In genomic region chr6:120714806-120715205, GRCm38 (mm10) we compare ENCODE assay signal across 21 mouse cellular contexts. TPM values are rescaled to one million over a fixed set of nuclear protein-coding genes. Genes with fewer than 3 reads are reported as not detected.
DNase-seq lines count a peak whose midpoint lies in the region; ATAC-seq lines count a peak whose summit lies in the region.
"Had no signal": no experiment of that assay in that cellular context is flagged by ENCODE, and none has a peak within 500 bp of the region (broad histone marks: within the 10 kb centered on the region; RNA-seq: fewer than 3 reads in every experiment).

No protein-coding gene starts in this region.

- H3K9ac ChIP-seq in forebrain, embryonic 11.5 days (ENCODE audit: low read length), result no peak overlapping the region
- no peak overlapping the region for H3K9ac ChIP-seq in forebrain, embryonic 16.5 days (replicated peaks; ENCODE audit: low read depth, low read length)
- H3K9ac ChIP-seq in lung, embryonic 16.5 days (ENCODE audit: low read length), result no peak overlapping the region
- H3K9ac ChIP-seq in forebrain, embryonic 12.5 days, result no peak overlapping the region
- H3K9ac ChIP-seq in hindbrain, embryonic 12.5 days, result no peak overlapping the region
- H3K9ac ChIP-seq in intestine, embryonic 16.5 days (ENCODE audit: low read depth, low read length), result no peak overlapping the region
- H3K9ac ChIP-seq: stomach, embryonic 15.5 days had no signal

- WGBS in forebrain, embryonic 11.5 days, result 63% methylated on average over 3 of the region's 3 CpGs
- WGBS in forebrain, embryonic 16.5 days, result 66% methylated on average over 3 of the region's 3 CpGs
- WGBS in lung, embryonic 16.5 days, result 78% methylated on average over 3 of the region's 3 CpGs
- WGBS in forebrain, embryonic 12.5 days, result 79% methylated on average over 3 of the region's 3 CpGs
- WGBS in hindbrain, embryonic 12.5 days, result 84% methylated on average over 3 of the region's 3 CpGs
- WGBS in intestine, embryonic 16.5 days, result 89% methylated on average over 3 of the region's 3 CpGs

- DNase-seq in forebrain, embryonic 11.5 days (ENCODE audit: low spot score), result no peak
- no peak for DNase-seq in lung, postnatal 14 days
- DNase-seq in gastrocnemius, adult 18-20 months (ENCODE audit: low spot score), result no peak
- DNase-seq: adrenal gland, postnatal 14 days; cerebellum, adult 8-10 months; gastrocnemius, postnatal 25 days; heart, postnatal 10 days; kidney, postnatal 25 days; layer of hippocampus, adult 9-11 months; lung, adult 2 months; spleen, adult 18-20 months; thymus, postnatal 25 days had no signal

- ATAC-seq in forebrain, embryonic 11.5 days (replicated peaks; ENCODE audit: low FRiP score), result 0 out of 2 replicates have a peak, but pooled peaks have one; percentile 11
- no peak for ATAC-seq in forebrain, embryonic 16.5 days
- ATAC-seq in lung, embryonic 16.5 days (ENCODE audit: low read depth), result peak; percentile 7; the same call in 1 of the 2 replicates
- ATAC-seq in forebrain, embryonic 12.5 days (ENCODE audit: low FRiP score), result peak; percentile 20; the same call in 1 of the 2 replicates
- no peak for ATAC-seq in hindbrain, embryonic 12.5 days (ENCODE audit: low FRiP score)
- ATAC-seq in intestine, embryonic 16.5 days, result no peak
- ATAC-seq: activated CD4-positive, CD25-positive, alpha-beta regulatory T cell, adult 4 months; Patski had no signal

- H3K9me3 ChIP-seq in forebrain, embryonic 11.5 days (ENCODE audit: control insufficient read depth, low read length), result no peaks in the 10 kb centered on the region
- H3K9me3 ChIP-seq in forebrain, embryonic 16.5 days (ENCODE audit: control insufficient read depth, low read length), result no peaks in the 10 kb centered on the region
- no peaks in the 10 kb centered on the region for H3K9me3 ChIP-seq in lung, embryonic 16.5 days (ENCODE audit: control insufficient read depth, low read length)
- H3K9me3 ChIP-seq in forebrain, embryonic 12.5 days, result no peaks in the 10 kb centered on the region
- H3K9me3 ChIP-seq in hindbrain, embryonic 12.5 days (replicated peaks), result no peaks in the 10 kb centered on the region
- no peaks in the 10 kb centered on the region for H3K9me3 ChIP-seq in intestine, embryonic 16.5 days (ENCODE audit: control insufficient read depth, low read length)
- H3K9me3 ChIP-seq: heart, embryonic 10.5 days; stomach, embryonic 15.5 days had no signal

- no peak overlapping the region for H3K4me3 ChIP-seq in forebrain, embryonic 11.5 days (ENCODE audit: low read depth, low read length)
- H3K4me3 ChIP-seq in forebrain, embryonic 16.5 days (replicated peaks; ENCODE audit: low read length), result no peak overlapping the region
- no peak overlapping the region for H3K4me3 ChIP-seq in lung, embryonic 16.5 days (ENCODE audit: low read length)
- no peak overlapping the region for H3K4me3 ChIP-seq in forebrain, embryonic 12.5 days (replicated peaks)
- no peak overlapping the region for H3K4me3 ChIP-seq in hindbrain, embryonic 12.5 days
- no peak overlapping the region for H3K4me3 ChIP-seq in intestine, embryonic 16.5 days (ENCODE audit: low read length)
- H3K4me3 ChIP-seq: heart, embryonic 10.5 days; stomach, embryonic 15.5 days had no signal

- peaks cover 4% of the 10 kb centered on the region; the same call in 1 of the 2 replicates for H3K4me1 ChIP-seq in forebrain, embryonic 11.5 days (replicated peaks; ENCODE audit: control insufficient read depth, insufficient read depth, low read length)
- peaks cover 11% of the 10 kb centered on the region for H3K4me1 ChIP-seq in forebrain, embryonic 16.5 days (replicated peaks; ENCODE audit: control insufficient read depth, insufficient read depth, low read length)
- H3K4me1 ChIP-seq in lung, embryonic 16.5 days (replicated peaks; ENCODE audit: control insufficient read depth, insufficient read depth, low read length), result peaks cover 5% of the 10 kb centered on the region; the same call in 1 of the 2 replicates
- H3K4me1 ChIP-seq in forebrain, embryonic 12.5 days, result peaks cover 36% of the 10 kb centered on the region
- peaks cover 24% of the 10 kb centered on the region for H3K4me1 ChIP-seq in hindbrain, embryonic 12.5 days
- H3K4me1 ChIP-seq in intestine, embryonic 16.5 days (ENCODE audit: control insufficient read depth, insufficient read depth, low read length), result no peaks in the 10 kb centered on the region
- H3K4me1 ChIP-seq: stomach, embryonic 15.5 days had no signal

- no peaks in the 10 kb centered on the region for H3K27me3 ChIP-seq in forebrain, embryonic 11.5 days (ENCODE audit: control insufficient read depth, insufficient read depth, low read length)
- H3K27me3 ChIP-seq in forebrain, embryonic 16.5 days (replicated peaks; ENCODE audit: control insufficient read depth, insufficient read depth, low read length), result no peaks in the 10 kb centered on the region
- no peaks in the 10 kb centered on the region for H3K27me3 ChIP-seq in lung, embryonic 16.5 days (ENCODE audit: control insufficient read depth, insufficient read depth, low read depth, low read length)
- H3K27me3 ChIP-seq in forebrain, embryonic 12.5 days, result no peaks in the 10 kb centered on the region
- H3K27me3 ChIP-seq in hindbrain, embryonic 12.5 days, result no peaks in the 10 kb centered on the region
- no peaks in the 10 kb centered on the region for H3K27me3 ChIP-seq in intestine, embryonic 16.5 days (replicated peaks; ENCODE audit: control insufficient read depth, insufficient read depth, low read length)
- H3K27me3 ChIP-seq: stomach, embryonic 15.5 days had no signal

- H3K36me3 ChIP-seq in forebrain, embryonic 11.5 days (ENCODE audit: control insufficient read depth, insufficient read depth, low read length), result no peaks in the 10 kb centered on the region
- H3K36me3 ChIP-seq in forebrain, embryonic 16.5 days (ENCODE audit: control insufficient read depth, insufficient read depth), result no peaks in the 10 kb centered on the region
- no peaks in the 10 kb centered on the region for H3K36me3 ChIP-seq in lung, embryonic 16.5 days (ENCODE audit: control insufficient read depth, insufficient read depth, low read length)
- no peaks in the 10 kb centered on the region for H3K36me3 ChIP-seq in forebrain, embryonic 12.5 days (replicated peaks)
- no peaks in the 10 kb centered on the region for H3K36me3 ChIP-seq in hindbrain, embryonic 12.5 days
- H3K36me3 ChIP-seq in intestine, embryonic 16.5 days (ENCODE audit: control insufficient read depth, insufficient read depth, low read length), result no peaks in the 10 kb centered on the region
- H3K36me3 ChIP-seq: heart, embryonic 10.5 days; stomach, embryonic 15.5 days had no signal

- H3K4me2 ChIP-seq in forebrain, embryonic 11.5 days (ENCODE audit: low read depth, low read length, severe bottlenecking), result no peak overlapping the region
- no peak overlapping the region for H3K4me2 ChIP-seq in forebrain, embryonic 16.5 days (ENCODE audit: low read length)
- H3K4me2 ChIP-seq in lung, embryonic 16.5 days (ENCODE audit: low read depth, low read length), result no peak overlapping the region
- H3K4me2 ChIP-seq in forebrain, embryonic 12.5 days, result no peak overlapping the region
- H3K4me2 ChIP-seq in hindbrain, embryonic 12.5 days (replicated peaks), result no peak overlapping the region
- no peak overlapping the region for H3K4me2 ChIP-seq in intestine, embryonic 16.5 days (ENCODE audit: low read depth, low read length)
- H3K4me2 ChIP-seq: stomach, embryonic 15.5 days had no signal

- H3K27ac ChIP-seq in forebrain, embryonic 11.5 days (ENCODE audit: low read depth, low read length), result no peak overlapping the region
- no peak overlapping the region for H3K27ac ChIP-seq in forebrain, embryonic 16.5 days (ENCODE audit: low read length)
- H3K27ac ChIP-seq in lung, embryonic 16.5 days (ENCODE audit: low read length), result no peak overlapping the region
- no peak overlapping the region for H3K27ac ChIP-seq in forebrain, embryonic 12.5 days
- peak overlapping the region; percentile 57; the same call in 1 of the 2 replicates for H3K27ac ChIP-seq in hindbrain, embryonic 12.5 days
- no peak overlapping the region for H3K27ac ChIP-seq in intestine, embryonic 16.5 days (ENCODE audit: low read length)
- H3K27ac ChIP-seq: heart, embryonic 10.5 days; stomach, embryonic 15.5 days had no signal

RNA-seq across cellular contexts. Expression of gene Cecr2, which starts 48.6 kb away (rescaled TPM):
- polyA plus RNA-seq in forebrain, embryonic 11.5 days (2014; fragmentation: Nextera tagmentation; extraction: Ambion mirVana), result 20.4 and 22.0 TPM in 2 replicates
- 3.6 and 4.0 TPM in 2 replicates for polyA plus RNA-seq in forebrain, embryonic 16.5 days (2015; fragmentation: Nextera tagmentation; extraction: Ambion mirVana)
- 1.8 and 2.2 TPM in 2 replicates for polyA plus RNA-seq in lung, embryonic 16.5 days (2015; fragmentation: Nextera tagmentation; extraction: Ambion mirVana)
- 12.7 and 13.6 TPM in 2 replicates for polyA plus RNA-seq in forebrain, embryonic 12.5 days (2016; fragmentation: Nextera tagmentation; extraction: Ambion mirVana)
- 15.2 and 15.7 TPM in 2 replicates for polyA plus RNA-seq in hindbrain, embryonic 12.5 days (2016; fragmentation: Nextera tagmentation; extraction: Ambion mirVana)
- 1 to 10 TPM; 7.4 to 10.0 TPM for total RNA-seq in gastrocnemius, adult 18-20 months (2021)
- polyA plus RNA-seq in intestine, embryonic 16.5 days (2015; fragmentation: Nextera tagmentation; extraction: Ambion mirVana), result 0.54 and 0.61 TPM in 2 replicates

RNA-seq across cellular contexts. Expression of gene Slc25a18, which starts 58.6 kb away (rescaled TPM):
- polyA plus RNA-seq in forebrain, embryonic 11.5 days (2014; fragmentation: Nextera tagmentation; extraction: Ambion mirVana), result 0.45 and 0.47 TPM in 2 replicates
- polyA plus RNA-seq in forebrain, embryonic 16.5 days (2015; fragmentation: Nextera tagmentation; extraction: Ambion mirVana), result 1.4 and 3.5 TPM in 2 replicates
- polyA plus RNA-seq in lung, embryonic 16.5 days (2015; fragmentation: Nextera tagmentation; extraction: Ambion mirVana), result 0.28 and 0.64 TPM in 2 replicates
- polyA plus RNA-seq in forebrain, embryonic 12.5 days (2016; fragmentation: Nextera tagmentation; extraction: Ambion mirVana), result 0.60 and 0.77 TPM in 2 replicates
- 2.2 and 2.9 TPM in 2 replicates for polyA plus RNA-seq in hindbrain, embryonic 12.5 days (2016; fragmentation: Nextera tagmentation; extraction: Ambion mirVana)
- total RNA-seq in gastrocnemius, adult 18-20 months (2021), result not detected
- not detected in 2 replicates for polyA plus RNA-seq in intestine, embryonic 16.5 days (2015; fragmentation: Nextera tagmentation; extraction: Ambion mirVana)

Comparison
In these comparisons a context has a peak if more than half of its experiments do, and no peak if none do; other contexts are left out.
1. ATAC-seq: peak in forebrain, embryonic 11.5 days (single experiment), lung, embryonic 16.5 days (single experiment) and forebrain, embryonic 12.5 days (single experiment); none in forebrain, embryonic 16.5 days (single experiment), hindbrain, embryonic 12.5 days (single experiment) and intestine, embryonic 16.5 days (single experiment).